Mouse (Mus musculus): ENCODE data around the gene Dmwd. TPM values are rescaled to one million over a fixed set of nuclear protein-coding genes. Genes with fewer than 3 reads are reported as not detected.

Dmwd gene
- 3.6 and 5.4 TPM in 2 replicates for polyA plus RNA-seq (2015; fragmentation: Nextera tagmentation; extraction: Ambion mirVana)

DNA sequence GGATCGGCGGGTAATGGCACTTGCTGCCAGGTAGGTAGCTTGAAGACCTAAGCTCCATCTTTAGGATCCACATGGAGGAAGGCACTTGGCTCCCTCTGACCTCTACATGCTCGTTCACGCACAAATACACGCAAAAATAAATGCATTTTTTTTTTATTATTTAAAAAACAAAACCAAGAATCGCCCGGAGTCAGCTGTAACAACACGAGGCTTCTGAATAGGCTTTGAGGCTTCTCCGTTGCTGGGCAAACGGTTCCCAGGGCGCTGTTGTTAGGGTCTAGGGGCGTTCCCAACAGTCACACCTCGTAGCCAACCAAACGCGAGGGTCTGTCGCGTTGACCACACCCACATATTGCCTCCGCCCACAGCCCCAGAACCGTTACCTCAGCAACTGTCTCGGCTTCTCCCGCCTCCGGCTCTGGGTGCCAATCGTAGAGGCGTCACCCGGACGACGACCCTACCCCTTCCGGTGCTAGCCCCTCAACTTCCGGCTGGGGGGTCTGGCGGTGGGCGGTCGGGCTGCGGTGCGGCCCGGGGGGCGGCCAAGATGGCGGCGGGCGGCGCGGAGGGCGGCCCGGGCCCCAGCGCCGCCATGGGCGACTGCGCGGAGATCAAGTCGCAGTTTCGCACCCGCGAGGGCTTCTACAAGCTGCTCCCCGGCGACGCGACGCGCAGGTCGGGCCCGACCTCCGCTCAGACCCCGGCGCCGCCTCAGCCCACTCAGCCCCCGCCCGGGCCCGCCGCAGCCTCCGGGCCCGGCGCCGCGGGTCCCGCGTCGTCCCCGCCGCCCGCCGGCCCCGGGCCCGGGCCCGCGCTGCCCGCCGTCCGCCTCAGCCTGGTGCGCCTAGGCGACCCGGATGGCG is at the start of gene Dmwd:
Gene Dmwd (plus strand): TSS at position 505 of the 863 bp plus-strand sequence.
- H3K36me3 ChIP-seq (replicated peaks), result peaks cover 18% of the 10 kb centered on the region
- peaks cover 50% of the 10 kb centered on the region for H3K27me3 ChIP-seq
- WGBS (ENCODE audit: insufficient replicate concordance), result 1% methylated on average over 85 of the region's 91 CpGs
- H3K9ac ChIP-seq, result peak within 1 kb of the TSS; percentile 76
- no peaks in the 10 kb centered on the region for H3K9me3 ChIP-seq (replicated peaks)
- H3K4me3 ChIP-seq (replicated peaks), result peak within 1 kb of the TSS; percentile 82
- peak; percentile 93 for ATAC-seq (ENCODE audit: insufficient read depth)
- peak within 1 kb of the TSS; percentile 81 for H3K27ac ChIP-seq (replicated peaks)
- H3K4me1 ChIP-seq (replicated peaks), result peaks cover 37% of the 10 kb centered on the region
- peak within 1 kb of the TSS; percentile 92 for H3K4me2 ChIP-seq

DNA sequence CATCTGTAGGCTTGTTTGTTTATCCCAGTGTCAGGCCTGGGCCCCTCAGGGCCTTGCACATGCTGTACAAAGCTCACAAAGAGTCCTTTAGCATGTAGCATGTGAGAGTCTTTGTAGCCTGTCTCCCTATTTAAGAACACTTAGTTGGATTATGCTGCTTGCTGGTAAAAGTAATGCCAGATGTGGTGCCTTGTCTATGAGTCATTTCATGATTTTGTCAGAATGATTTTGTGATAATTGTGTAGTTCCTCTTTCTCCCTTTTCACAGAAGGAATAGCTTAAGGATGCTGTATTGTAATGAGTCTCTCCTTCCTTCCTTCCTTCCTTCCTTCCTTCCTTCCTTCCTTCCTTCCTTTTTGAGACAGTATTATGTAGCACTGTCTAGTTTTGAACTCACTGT is 48.0 kb upstream of the Dmwd start:
- peaks cover 40% of the 10 kb centered on the region for H3K4me1 ChIP-seq (replicated peaks)
- no peak for ATAC-seq (ENCODE audit: insufficient read depth)
- H3K27me3 ChIP-seq, result peaks cover 9% of the 10 kb centered on the region
- H3K4me2 ChIP-seq, result no peak overlapping the region
- no peak overlapping the region for H3K9ac ChIP-seq
- no peaks in the 10 kb centered on the region for H3K9me3 ChIP-seq (replicated peaks)
- no peak overlapping the region for H3K4me3 ChIP-seq (replicated peaks)
- peaks cover 47% of the 10 kb centered on the region for H3K36me3 ChIP-seq (replicated peaks)
- H3K27ac ChIP-seq (replicated peaks), result no peak overlapping the region

DNA sequence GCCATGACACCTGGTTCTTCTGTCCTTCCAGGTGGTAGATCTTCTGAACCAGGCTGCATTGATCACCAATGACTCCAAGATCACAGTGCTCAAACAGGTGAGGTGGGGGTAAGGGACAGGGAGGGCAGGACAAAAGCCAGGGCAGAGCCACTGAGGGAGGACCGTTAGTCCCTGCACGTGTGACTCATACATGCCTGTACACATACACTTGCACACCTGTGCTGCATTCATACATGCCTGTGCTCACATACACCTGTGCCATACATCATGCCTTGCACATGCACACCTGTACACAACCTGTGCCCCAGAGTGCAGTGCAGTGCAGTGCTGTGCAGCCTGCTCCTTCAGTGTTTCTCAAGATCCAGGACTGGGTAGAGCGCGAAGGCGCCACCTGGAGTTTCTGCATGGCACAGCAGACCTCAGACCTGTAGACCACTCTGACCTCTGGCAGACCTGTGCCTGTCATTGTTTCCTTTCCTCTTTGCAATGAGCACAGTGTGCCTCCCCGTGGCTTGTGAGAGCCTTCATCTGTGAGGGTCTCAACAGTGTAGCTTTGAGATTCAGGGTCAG is 46.9 kb upstream of the Dmwd start:
- Histone ChIP-seq H3K27ac (replicated peaks) (no peak overlapping the region), H3K4me1 (replicated peaks) (peaks cover 31% of the 10 kb centered on the region), H3K4me3 (replicated peaks) (no peak overlapping the region), H3K4me2 (no peak overlapping the region), H3K27me3 (no peaks in the 10 kb centered on the region), H3K9ac (no peak overlapping the region), H3K9me3 (replicated peaks) (no peaks in the 10 kb centered on the region), H3K36me3 (replicated peaks) (peaks cover 56% of the 10 kb centered on the region)
- ATAC-seq (ENCODE audit: insufficient read depth), result no peak
- WGBS (ENCODE audit: insufficient replicate concordance), result 61% methylated on average over 6 of the region's 6 CpGs

DNA sequence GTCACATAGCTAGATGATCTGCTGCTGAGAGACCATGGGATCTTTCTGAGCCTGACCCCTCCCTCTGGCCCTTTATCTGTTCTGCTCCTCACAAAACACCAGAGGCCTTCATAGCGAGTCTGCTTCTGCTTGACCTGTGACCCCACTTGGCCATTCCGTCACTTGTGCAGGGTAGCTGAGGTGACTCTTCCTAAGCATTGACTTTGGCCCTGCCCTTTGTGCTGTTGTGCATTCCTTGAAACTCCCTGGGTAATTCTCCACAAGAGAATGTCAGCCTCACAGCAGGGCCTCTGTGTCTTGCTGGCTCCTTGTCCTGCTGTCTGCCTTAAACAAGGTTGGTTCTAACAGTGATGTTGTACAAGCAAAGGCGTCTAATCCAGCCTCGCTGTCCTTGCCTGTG is 44.4 kb upstream of the Dmwd start:
- no peak for ATAC-seq (ENCODE audit: insufficient read depth)
- Histone ChIP-seq H3K9ac (no peak overlapping the region), H3K36me3 (replicated peaks) (peaks cover 81% of the 10 kb centered on the region), H3K4me1 (replicated peaks) (peaks cover 11% of the 10 kb centered on the region), H3K4me2 (no peak overlapping the region), H3K4me3 (replicated peaks) (no peak overlapping the region), H3K9me3 (replicated peaks) (no peaks in the 10 kb centered on the region), H3K27ac (replicated peaks) (no peak overlapping the region), H3K27me3 (no peaks in the 10 kb centered on the region)
- WGBS (ENCODE audit: insufficient replicate concordance), result 78% methylated on average over 4 of the region's 4 CpGs

DNA sequence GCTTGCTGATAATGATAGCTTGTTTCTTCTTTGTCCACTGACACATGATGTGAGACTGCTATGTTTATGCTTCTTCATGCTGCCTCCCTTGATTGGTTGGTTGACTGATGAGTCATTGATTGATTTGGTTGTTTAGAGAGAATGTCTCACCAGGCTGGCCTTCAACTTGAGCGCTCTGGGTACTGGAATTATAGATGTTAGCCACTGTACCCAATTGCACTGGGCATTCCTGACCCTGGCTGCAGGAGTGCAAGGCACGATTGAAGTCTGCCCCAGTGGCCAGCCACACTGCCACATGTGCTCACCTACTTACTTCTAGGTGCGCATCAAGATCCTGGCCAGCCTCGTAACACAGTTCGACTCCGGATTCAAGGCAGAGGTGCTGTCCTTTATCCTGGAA is 31.4 kb upstream of the Dmwd start:
- Histone ChIP-seq H3K4me3 (replicated peaks) (no peak overlapping the region), H3K9me3 (replicated peaks) (no peaks in the 10 kb centered on the region), H3K9ac (no peak overlapping the region), H3K27ac (replicated peaks) (no peak overlapping the region), H3K4me2 (no peak overlapping the region), H3K27me3 (no peaks in the 10 kb centered on the region), H3K4me1 (replicated peaks) (no peaks in the 10 kb centered on the region), H3K36me3 (replicated peaks) (peaks cover 100% of the 10 kb centered on the region)
- WGBS (ENCODE audit: insufficient replicate concordance), result 92% methylated on average over 6 of the region's 6 CpGs
- ATAC-seq (ENCODE audit: insufficient read depth), result no peak

DNA sequence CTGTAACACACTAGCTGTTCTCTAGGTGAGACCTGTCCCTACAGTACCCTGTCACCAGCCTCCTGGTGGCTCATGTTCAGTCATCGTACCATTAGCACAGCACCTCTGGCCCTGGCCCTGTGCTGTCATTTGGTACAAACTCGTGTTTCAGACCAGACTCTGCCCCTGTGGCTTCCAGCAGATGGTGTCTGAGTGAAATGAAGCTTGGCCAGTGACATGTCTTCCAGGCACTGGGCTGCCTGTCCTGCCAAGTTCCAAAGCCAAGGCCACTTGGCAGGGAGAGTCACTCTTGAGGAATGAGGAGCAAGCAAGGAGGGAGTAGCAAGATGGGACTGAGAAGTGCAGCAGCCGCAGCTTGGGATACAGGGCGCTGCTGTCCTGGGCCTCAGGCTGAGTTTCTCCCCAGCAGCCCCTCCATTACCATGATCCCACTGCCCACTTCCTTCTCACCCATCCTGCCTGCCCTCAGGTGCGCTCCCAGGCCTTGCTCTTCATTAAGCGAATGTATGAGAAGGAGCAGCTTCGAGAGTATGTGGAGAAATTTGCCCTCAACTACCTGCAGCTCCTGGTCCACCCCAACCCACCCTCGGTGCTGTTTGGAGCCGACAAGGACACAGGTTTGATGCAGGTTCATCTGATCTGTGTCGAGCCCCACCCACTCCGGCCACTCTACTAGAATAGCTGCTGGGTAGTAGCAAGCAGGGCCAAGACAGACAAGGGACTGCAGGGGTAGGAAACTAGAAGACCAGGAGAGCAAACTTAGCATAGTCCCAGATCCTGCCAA is 29.5 kb upstream of the Dmwd start:
- WGBS (ENCODE audit: insufficient replicate concordance), result 81% methylated on average over 11 of the region's 11 CpGs
- H3K4me1 ChIP-seq (replicated peaks), result no peaks in the 10 kb centered on the region
- peaks cover 100% of the 10 kb centered on the region for H3K36me3 ChIP-seq (replicated peaks)
- H3K9ac ChIP-seq, result no peak overlapping the region
- no peak for ATAC-seq (ENCODE audit: insufficient read depth)
- H3K4me3 ChIP-seq (replicated peaks), result no peak overlapping the region
- H3K27ac ChIP-seq (replicated peaks), result no peak overlapping the region
- H3K4me2 ChIP-seq, result no peak overlapping the region
- H3K9me3 ChIP-seq (replicated peaks), result no peaks in the 10 kb centered on the region
- no peaks in the 10 kb centered on the region for H3K27me3 ChIP-seq

DNA sequence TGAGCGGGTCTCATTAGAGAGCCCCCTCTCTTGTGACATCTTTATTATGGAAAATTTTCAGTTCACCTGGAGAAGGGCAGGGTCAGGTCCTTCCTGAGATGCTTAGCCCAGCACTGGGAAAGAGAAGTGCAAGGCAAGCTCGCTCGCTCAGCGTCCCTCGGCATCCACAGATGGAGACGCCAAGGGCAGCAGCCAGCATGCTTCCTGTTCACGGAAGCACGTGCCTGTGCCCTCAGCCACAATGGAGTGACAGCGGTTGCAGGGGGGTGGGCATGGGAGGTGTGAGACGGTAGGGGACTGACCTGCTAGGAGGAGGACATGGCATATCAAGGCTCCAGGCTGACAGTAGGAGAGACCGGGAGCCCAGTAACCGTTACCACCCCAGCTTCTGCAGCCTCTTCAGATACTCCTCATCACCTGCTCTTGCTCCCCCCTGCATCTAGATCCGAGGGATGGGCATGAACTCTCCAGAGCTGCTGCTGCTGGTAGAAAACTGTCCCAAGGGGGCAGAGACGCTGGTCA is 28.0 kb upstream of the Dmwd start:
- Histone ChIP-seq H3K4me3 (replicated peaks) (no peak overlapping the region), H3K4me1 (replicated peaks) (no peaks in the 10 kb centered on the region), H3K4me2 (no peak overlapping the region), H3K9ac (no peak overlapping the region), H3K27me3 (no peaks in the 10 kb centered on the region), H3K9me3 (replicated peaks) (no peaks in the 10 kb centered on the region), H3K27ac (replicated peaks) (no peak overlapping the region), H3K36me3 (replicated peaks) (peaks cover 95% of the 10 kb centered on the region)
- WGBS (ENCODE audit: insufficient replicate concordance), result 74% methylated on average over 14 of the region's 14 CpGs
- no peak for ATAC-seq (ENCODE audit: insufficient read depth)

DNA sequence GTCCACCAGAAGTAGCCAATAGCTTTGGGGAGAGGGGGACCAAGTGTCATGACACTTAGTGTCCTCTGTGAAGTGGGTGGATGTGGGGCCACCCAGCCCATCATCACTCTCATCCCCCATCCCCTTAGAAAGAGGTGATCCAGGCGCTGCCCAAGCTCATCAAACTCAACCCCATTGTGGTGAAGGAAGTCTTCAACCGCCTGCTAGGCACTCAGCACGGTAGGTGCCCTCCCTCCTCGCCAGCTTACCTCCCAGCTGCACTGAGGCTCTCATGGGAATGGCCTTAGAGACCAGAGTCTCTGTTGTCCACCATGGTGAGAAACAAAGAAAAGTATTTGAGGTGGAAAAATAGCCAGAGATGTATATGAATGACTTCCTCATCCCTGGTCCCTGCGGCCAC is 26.8 kb upstream of the Dmwd start:
- Histone ChIP-seq H3K4me2 (no peak overlapping the region), H3K4me1 (replicated peaks) (no peaks in the 10 kb centered on the region), H3K36me3 (replicated peaks) (peaks cover 83% of the 10 kb centered on the region), H3K27ac (replicated peaks) (no peak overlapping the region), H3K9ac (no peak overlapping the region), H3K9me3 (replicated peaks) (no peaks in the 10 kb centered on the region), H3K27me3 (no peaks in the 10 kb centered on the region), H3K4me3 (replicated peaks) (no peak overlapping the region)
- ATAC-seq (ENCODE audit: insufficient read depth), result no peak
- 75% methylated on average over 5 of the region's 5 CpGs for WGBS (ENCODE audit: insufficient replicate concordance)

DNA sequence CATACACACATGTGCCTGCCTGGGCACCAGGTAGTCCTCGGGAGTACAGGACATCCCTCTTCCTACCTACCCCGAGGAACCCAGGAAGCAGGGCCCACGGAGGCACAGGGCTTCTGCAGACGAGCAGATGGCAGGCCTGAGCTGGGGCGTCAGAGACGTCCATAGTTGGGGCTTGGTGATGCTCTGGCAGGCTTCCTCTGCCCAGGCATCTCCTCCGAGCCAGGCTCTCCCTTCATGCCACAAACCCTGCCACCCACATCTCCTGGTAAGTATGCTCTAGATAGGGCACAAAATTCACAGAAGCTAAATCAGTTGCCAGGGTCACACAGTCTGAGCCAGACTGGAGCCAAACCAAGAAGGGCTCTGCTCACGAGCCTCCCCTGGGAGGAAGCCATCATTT is 25.9 kb upstream of the Dmwd start:
- WGBS (ENCODE audit: insufficient replicate concordance), result 66% methylated on average over 8 of the region's 8 CpGs
- Histone ChIP-seq H3K9me3 (replicated peaks) (no peaks in the 10 kb centered on the region), H3K36me3 (replicated peaks) (peaks cover 74% of the 10 kb centered on the region), H3K4me3 (replicated peaks) (no peak overlapping the region), H3K27me3 (no peaks in the 10 kb centered on the region), H3K4me1 (replicated peaks) (no peaks in the 10 kb centered on the region), H3K4me2 (no peak overlapping the region), H3K27ac (replicated peaks) (no peak overlapping the region), H3K9ac (no peak overlapping the region)
- ATAC-seq (ENCODE audit: insufficient read depth), result no peak

DNA sequence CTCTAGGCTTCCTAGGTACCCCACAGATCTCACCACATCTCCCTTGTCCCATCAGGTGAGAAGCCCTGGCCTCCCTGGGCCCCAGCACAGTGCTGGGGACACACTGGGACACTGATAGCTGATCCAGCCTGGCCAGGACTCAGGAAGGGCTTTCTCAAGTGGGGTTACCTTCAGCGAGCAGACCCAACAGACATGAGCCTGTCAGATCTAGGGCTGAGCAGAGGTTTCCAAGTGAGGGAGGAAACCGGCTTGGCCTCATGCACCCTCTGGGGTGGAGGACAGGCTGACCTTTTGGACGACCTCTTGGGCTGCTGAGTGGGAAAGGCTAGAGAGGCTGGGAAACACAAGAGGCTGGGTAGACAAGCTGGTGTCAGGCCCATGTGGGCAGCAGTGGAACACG is 24.9 kb upstream of the Dmwd start:
- Histone ChIP-seq H3K9ac (no peak overlapping the region), H3K27me3 (no peaks in the 10 kb centered on the region), H3K4me1 (replicated peaks) (no peaks in the 10 kb centered on the region), H3K27ac (replicated peaks) (no peak overlapping the region), H3K4me3 (replicated peaks) (no peak overlapping the region), H3K36me3 (replicated peaks) (peaks cover 64% of the 10 kb centered on the region), H3K4me2 (no peak overlapping the region), H3K9me3 (replicated peaks) (no peaks in the 10 kb centered on the region)
- ATAC-seq (ENCODE audit: insufficient read depth), result no peak
- WGBS (ENCODE audit: insufficient replicate concordance), result 59% methylated on average over 4 of the region's 4 CpGs

Measured in liver, embryonic 15.5 days (tissue).